Mouse (Mus musculus) midbrain, postnatal 0 days (tissue): Measurements from ENCODE around the gene BC017158. TPM values are rescaled to one million over a fixed set of nuclear protein-coding genes. Genes with fewer than 3 reads are reported as not detected.
A peak's percentile ranks its signal among the peaks of the same experiment; 100 is the strongest.

Experiments used
- ATAC-seq: fragments of 200-750 bp; cut with Nextera tagmentation; 2 replicates; pipeline ENCODE4 v1.8.0; 2017; ENCODE audit warnings: moderate number of reproducible peaks, mild to moderate bottlenecking, moderate TSS enrichment, moderate library complexity; ENCODE audit not compliant: low FRiP score
- DNase-seq: peaks from one replicate; pipeline ENCODE4 v3.0.0-alpha.2; 2015; ENCODE audit warnings: low spot score
- H3K27ac ChIP-seq: fragments of 300-500 bp; sonication (generic); 2 replicates; pipeline ENCODE4 v1.5.1; 2014; ENCODE audit warnings: low read depth, mild to moderate bottlenecking, low read length, mixed read lengths
- H3K27me3 ChIP-seq: fragments of 300-500 bp; sonication (generic); 2 replicates; pipeline ENCODE4 v1.6.1; 2014; ENCODE audit warnings: low read length, control low read depth, mixed read lengths; ENCODE audit not compliant: insufficient read depth
- H3K36me3 ChIP-seq: fragments of 300-500 bp; sonication (generic); 2 replicates; pipeline ENCODE4 v1.6.1; 2014; ENCODE audit warnings: low read length, control low read depth, mixed read lengths; ENCODE audit not compliant: insufficient read depth
- H3K4me1 ChIP-seq: fragments of 300-500 bp; sonication (generic); 2 replicates; pipeline ENCODE4 v1.6.1; 2014; ENCODE audit warnings: mild to moderate bottlenecking, control low read depth, antibody characterized with exemption, low read length, mixed read lengths; ENCODE audit not compliant: insufficient read depth
- H3K4me2 ChIP-seq: fragments of 300-500 bp; sonication (generic); 2 replicates; pipeline ENCODE4 v1.6.1; 2014; ENCODE audit warnings: low read depth, mild to moderate bottlenecking, low read length, mixed read lengths; ENCODE audit not compliant: poor library complexity, severe bottlenecking
- H3K4me3 ChIP-seq: fragments of 300-500 bp; sonication (generic); 2 replicates; pipeline ENCODE4 v1.5.1; 2014; ENCODE audit warnings: low read depth, mild to moderate bottlenecking, low read length, moderate library complexity
- H3K9ac ChIP-seq: fragments of 300-500 bp; sonication (generic); replicated peaks from 2 replicates; pipeline ENCODE4 v1.6.1; 2014; ENCODE audit warnings: mild to moderate bottlenecking, low read length, moderate library complexity, mixed read lengths; ENCODE audit not compliant: poor library complexity, severe bottlenecking
- H3K9me3 ChIP-seq: fragments of 300-500 bp; sonication (generic); 2 replicates; pipeline ENCODE4 v1.6.1; 2016; ENCODE audit warnings: low read length, control low read depth
- CTCF ChIP-seq: IDR thresholded peaks from 2 replicates; pipeline ENCODE4 v1.5.1; 2016; ENCODE audit warnings: antibody characterized with exemption, mild to moderate bottlenecking
- WGBS: fragments of 180-500 bp; shearing (Covaris S2); extraction: QIAGEN DNeasy Blood & Tissue Kit; methylation state at CpG from one replicate; pipeline ENCODE4 v1.1.7; 2014; 5-methylcytosine and 5-hydroxymethylcytosine counted together
- polyA plus RNA-seq: library from polyadenylated mRNA; unstranded; fragments of >200 nt; fragmentation: Nextera tagmentation; extraction: Ambion mirVana; gene quantifications from 2 replicates; pipeline ENCODE4 v1.2.1, GENCODE M21; 2015
- total RNA-seq: library from RNA; depleted of rRNA; stranded (reverse); fragments of >200 nt; gene quantifications from 2 replicates; pipeline ENCODE4 v1.2.3, GENCODE M21; 2014

Gene BC017158
- total and polyA plus RNA-seq, 2 experiments from 2014 or later, result 17.9 to 28.0 TPM

DNA sequence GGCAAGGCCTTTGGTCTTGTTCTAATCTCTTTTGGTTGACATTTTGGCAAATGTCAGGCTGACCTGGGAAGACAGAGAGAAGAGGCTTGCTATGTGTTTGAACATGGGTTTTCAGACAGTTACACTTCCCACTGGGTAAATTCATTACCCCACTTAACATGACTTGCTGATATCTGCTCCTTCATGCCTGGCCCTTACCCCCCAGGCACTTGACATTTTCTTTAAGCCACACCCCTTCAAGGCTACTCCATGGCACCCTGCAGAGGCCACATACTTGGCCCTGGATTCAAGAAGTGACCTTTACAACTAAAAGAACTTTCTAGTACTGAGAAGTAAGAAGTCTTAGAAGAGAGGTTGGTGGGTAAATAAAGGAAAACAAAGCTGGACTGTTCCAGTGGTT is 9.9 kb upstream of the BC017158 start:
- Histone ChIP-seq H3K27ac (no peak overlapping the region), H3K27me3 (no peaks in the 10 kb centered on the region), H3K4me3 (no peak overlapping the region), H3K36me3 (no peaks in the 10 kb centered on the region), H3K9ac (no peak overlapping the region), H3K9me3 (no peaks in the 10 kb centered on the region), H3K4me2 (no peak overlapping the region), H3K4me1 (no peaks in the 10 kb centered on the region)
- DNase-seq (no peak), ATAC-seq (no peak)
- TF ChIP-seq CTCF, result no peak

DNA sequence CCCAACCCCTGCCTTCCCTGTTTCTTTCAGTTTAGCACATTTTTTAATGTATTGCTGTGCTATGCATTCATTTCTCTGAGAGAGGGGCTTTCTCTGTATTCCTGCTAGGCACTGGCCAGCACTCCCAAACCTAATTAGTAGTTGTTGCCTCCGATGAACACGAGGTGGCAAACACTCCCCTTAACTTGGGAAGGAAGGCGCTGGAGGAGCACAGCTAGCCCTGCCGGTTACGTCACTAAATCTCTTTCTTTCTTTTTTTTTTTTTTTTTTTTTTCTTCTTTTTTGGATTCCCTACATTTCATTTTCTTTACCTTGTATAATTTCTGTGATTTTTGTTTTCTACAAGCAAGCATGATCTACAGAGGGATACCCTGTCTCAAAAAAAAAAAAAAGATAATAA is 6.9 kb upstream of the BC017158 start:
- 0 out of 2 replicates have a peak, but pooled peaks have one; percentile 69 for ATAC-seq
- Histone ChIP-seq H3K4me2 (no peak overlapping the region), H3K27ac (no peak overlapping the region), H3K36me3 (no peaks in the 10 kb centered on the region), H3K4me3 (no peak overlapping the region), H3K4me1 (no peaks in the 10 kb centered on the region), H3K9ac (no peak overlapping the region), H3K27me3 (no peaks in the 10 kb centered on the region), H3K9me3 (no peaks in the 10 kb centered on the region)
- TF ChIP-seq CTCF, result peak; percentile 82
- WGBS, result 3% methylated on average over 5 of the region's 5 CpGs
- peak; percentile 90 for DNase-seq

DNA sequence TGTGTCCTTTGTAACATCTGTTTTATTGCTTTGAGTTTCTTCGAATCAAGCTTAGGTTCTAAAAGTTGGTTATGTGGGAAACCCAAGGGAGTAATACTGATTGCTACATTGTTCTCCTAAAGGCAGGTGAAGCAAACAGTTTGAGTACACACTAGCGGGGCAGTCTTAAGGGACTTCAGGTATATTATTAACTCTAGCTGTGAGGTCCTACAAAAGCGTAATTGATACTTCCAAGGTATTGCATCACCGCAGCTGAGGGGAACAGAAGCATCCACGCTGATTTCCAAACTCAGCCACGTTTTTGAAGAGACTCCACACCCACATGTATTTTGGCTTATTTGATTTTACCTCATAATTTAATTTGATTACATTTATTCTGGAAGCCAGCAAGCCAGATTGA is 6.2 kb upstream of the BC017158 start:
- 86% methylated on average over 6 of the region's 6 CpGs for WGBS
- no peak for ATAC-seq
- no peak for TF ChIP-seq CTCF

DNA sequence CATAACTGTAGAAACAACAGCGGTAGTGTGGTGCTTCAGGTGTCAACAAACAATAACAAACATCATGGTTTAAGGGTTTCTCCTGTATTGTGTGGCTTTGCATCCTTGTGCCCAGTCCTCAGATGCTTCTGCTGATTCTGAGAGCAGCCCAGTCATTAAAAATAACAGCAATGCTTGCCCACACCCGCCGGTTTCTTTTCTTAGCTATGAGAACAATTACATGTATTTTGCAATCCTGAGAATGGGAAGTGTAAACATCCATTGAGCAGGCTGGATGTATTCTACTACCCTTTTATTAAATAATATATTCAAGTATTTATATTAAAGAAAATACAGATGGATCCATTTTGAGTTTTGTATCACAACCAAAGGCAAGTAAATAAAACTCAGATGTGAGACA is 4.2 kb upstream of the BC017158 start:
- TF ChIP-seq CTCF, result no peak
- no peak overlapping the region for H3K4me3 ChIP-seq
- no peaks in the 10 kb centered on the region for H3K9me3 ChIP-seq
- WGBS, result 84% methylated on average over 3 of the region's 3 CpGs
- H3K9ac ChIP-seq, result no peak overlapping the region
- H3K4me1 ChIP-seq, result peaks cover 5% of the 10 kb centered on the region; the same call in 1 of the 2 replicates
- no peak for ATAC-seq
- no peak for DNase-seq
- H3K4me2 ChIP-seq, result no peak overlapping the region
- H3K27me3 ChIP-seq, result no peaks in the 10 kb centered on the region
- H3K27ac ChIP-seq, result no peak overlapping the region
- no peaks in the 10 kb centered on the region for H3K36me3 ChIP-seq

More for the DNA sequence above, 6.2 kb upstream of the BC017158 start:
- Histone ChIP-seq H3K36me3 (no peaks in the 10 kb centered on the region), H3K4me3 (no peak overlapping the region), H3K27me3 (no peaks in the 10 kb centered on the region), H3K9ac (no peak overlapping the region), H3K27ac (no peak overlapping the region), H3K4me2 (no peak overlapping the region), H3K4me1 (no peaks in the 10 kb centered on the region), H3K9me3 (no peaks in the 10 kb centered on the region)
- no peak for DNase-seq

DNA sequence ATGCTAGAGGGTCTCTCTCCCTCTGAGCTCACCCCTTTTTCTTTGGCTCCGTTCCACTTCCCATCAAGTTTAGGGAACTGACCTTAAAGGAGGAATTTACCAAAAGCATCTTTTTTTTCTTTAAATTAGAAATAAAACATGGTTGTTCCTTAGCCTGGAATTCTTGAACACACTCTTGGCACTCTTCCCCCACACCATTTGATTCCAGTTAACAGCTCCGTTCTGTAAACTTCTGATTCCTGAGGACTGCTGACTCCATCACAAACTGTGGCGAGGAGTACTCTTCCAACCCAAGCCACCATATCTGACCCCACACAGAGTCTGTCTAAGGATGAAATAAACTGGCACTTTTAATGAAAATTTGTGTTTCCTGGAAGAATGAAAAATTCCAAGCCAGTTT is 3.0 kb upstream of the BC017158 start:
- DNase-seq (no peak), ATAC-seq (no peak)
- H3K27me3 ChIP-seq, result no peaks in the 10 kb centered on the region
- no peak overlapping the region for H3K4me2 ChIP-seq
- no peak for TF ChIP-seq CTCF
- no peaks in the 10 kb centered on the region for H3K9me3 ChIP-seq
- peaks cover 5% of the 10 kb centered on the region; the same call in 1 of the 2 replicates for H3K4me1 ChIP-seq
- WGBS, result 74% methylated on average over 3 of the region's 3 CpGs
- no peak overlapping the region for H3K4me3 ChIP-seq
- H3K9ac ChIP-seq, result no peak overlapping the region
- H3K36me3 ChIP-seq, result no peaks in the 10 kb centered on the region
- H3K27ac ChIP-seq, result no peak overlapping the region

DNA sequence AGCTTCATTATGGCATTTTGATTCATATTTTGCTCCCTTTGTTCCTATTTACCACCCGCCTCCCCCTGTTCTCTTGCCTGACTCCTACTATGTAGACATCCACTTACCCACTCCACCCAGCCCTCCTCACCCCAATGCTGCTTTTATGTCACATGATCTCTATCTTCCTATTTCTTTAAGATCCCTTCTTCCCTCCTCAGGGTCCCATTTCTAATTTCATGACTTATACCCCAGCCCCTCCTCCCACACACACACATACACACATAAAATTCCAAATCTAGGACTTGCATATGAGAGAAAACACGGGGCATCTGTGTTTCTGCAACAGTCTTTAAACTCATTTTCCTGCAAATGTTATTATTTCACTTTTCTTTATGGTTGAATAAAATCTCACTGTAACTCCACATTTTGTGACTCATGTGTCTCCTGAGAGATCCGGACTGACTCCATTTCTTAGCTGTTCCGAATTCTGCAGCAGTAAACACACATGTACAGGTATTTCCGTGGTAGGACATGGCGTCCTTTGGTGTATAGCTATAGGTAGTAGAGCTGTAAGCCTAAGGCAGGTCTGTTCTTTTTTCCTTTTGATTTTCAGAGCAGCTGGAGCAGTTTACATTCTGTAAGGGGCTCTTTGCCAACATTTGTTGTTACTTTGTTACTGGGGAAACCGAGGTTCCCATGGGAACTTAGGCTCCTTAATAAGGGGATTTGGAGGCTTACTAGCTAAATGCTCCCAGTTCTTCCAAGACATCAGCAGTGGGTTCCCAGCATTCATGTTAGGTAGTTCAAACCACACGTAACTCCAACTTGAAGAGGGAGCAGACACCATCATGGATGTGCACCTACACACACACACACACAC is 742 bp upstream of the BC017158 start:
- no peaks in the 10 kb centered on the region for H3K36me3 ChIP-seq
- no peaks in the 10 kb centered on the region for H3K9me3 ChIP-seq
- ATAC-seq, result no peak
- TF ChIP-seq CTCF, result no peak
- H3K4me1 ChIP-seq, result peaks cover 5% of the 10 kb centered on the region; the same call in 1 of the 2 replicates
- no peak overlapping the region; the same call in 1 of the 2 replicates for H3K9ac ChIP-seq
- peak overlapping the region; percentile 89 for H3K4me3 ChIP-seq
- peak; percentile 78 for DNase-seq
- peak overlapping the region; percentile 86 for H3K4me2 ChIP-seq
- H3K27me3 ChIP-seq, result no peaks in the 10 kb centered on the region
- WGBS, result 57% methylated on average over 8 of the region's 8 CpGs
- H3K27ac ChIP-seq, result no peak overlapping the region
